Mouse (Mus musculus): ENCODE results near the gene Ptpn3. TPM values are rescaled to one million over a fixed set of nuclear protein-coding genes. Genes with fewer than 3 reads are reported as not detected.

Gene Ptpn3
- polyA plus RNA-seq, 1 experiment = 1.1 TPM

- 89% methylated on average over 7 of the region's 7 CpGs for WGBS
- DNase-seq (ENCODE audit: low read depth in 1 of 2, low spot score in 2 of 2) = no peak
These were observed 71.3 kb downstream of the Ptpn3 start for GRCm38 (mm10) chr4:57230341-57230740.

GRCm38 (mm10) chr4:57228601-57229520, 72.8 kb downstream of the Ptpn3 start:
- no peak for TF ChIP-seq CTCF (IDR thresholded peaks at IDR 0.05; ENCODE audit: extremely low read depth, insufficient read depth, insufficient read length, insufficient replicate concordance)
- Histone ChIP-seq H3K36me3 (ENCODE audit: control insufficient read depth, insufficient read depth, low read length) (no peaks in the 10 kb centered on the region), H3K4me1 (ENCODE audit: control insufficient read depth, insufficient read depth, insufficient read length) (no peaks in the 10 kb centered on the region), H3K4me3 (ENCODE audit: extremely low read depth, insufficient read depth, insufficient read length) (no peak overlapping the region), H3K27me3 (ENCODE audit: control insufficient read depth, insufficient read depth, low read length) (no peaks in the 10 kb centered on the region), H3K27ac (ENCODE audit: insufficient read depth, low read length) (no peak overlapping the region)
- DNase-seq (ENCODE audit: low read depth in 1 of 2, low spot score in 2 of 2) = no peak
- 80% methylated on average over 18 of the region's 18 CpGs for WGBS

More at GRCm38 (mm10) chr4:57230341-57230740, 71.3 kb downstream of the Ptpn3 start:
- no peak overlapping the region for H3K27ac ChIP-seq (ENCODE audit: insufficient read depth, low read length)
- no peaks in the 10 kb centered on the region for H3K36me3 ChIP-seq (ENCODE audit: control insufficient read depth, insufficient read depth, low read length)
- H3K4me3 ChIP-seq (ENCODE audit: extremely low read depth, insufficient read depth, insufficient read length) = no peak overlapping the region
- no peaks in the 10 kb centered on the region for H3K4me1 ChIP-seq (ENCODE audit: control insufficient read depth, insufficient read depth, insufficient read length)
- TF ChIP-seq CTCF (IDR thresholded peaks at IDR 0.05; ENCODE audit: extremely low read depth, insufficient read depth, insufficient read length, insufficient replicate concordance) (no peak), POLR2A (IDR thresholded peaks at IDR 0.05; ENCODE audit: low read depth, low read length) (no peak)
- H3K27me3 ChIP-seq (ENCODE audit: control insufficient read depth, insufficient read depth, low read length) = no peaks in the 10 kb centered on the region

GRCm38 (mm10) chr4:57224776-57225175, 76.9 kb downstream of the Ptpn3 start:
- Histone ChIP-seq H3K36me3 (ENCODE audit: control insufficient read depth, insufficient read depth, low read length) (no peaks in the 10 kb centered on the region), H3K4me1 (ENCODE audit: control insufficient read depth, insufficient read depth, insufficient read length) (no peaks in the 10 kb centered on the region), H3K4me3 (ENCODE audit: extremely low read depth, insufficient read depth, insufficient read length) (no peak overlapping the region), H3K27me3 (ENCODE audit: control insufficient read depth, insufficient read depth, low read length) (no peaks in the 10 kb centered on the region), H3K27ac (ENCODE audit: insufficient read depth, low read length) (no peak overlapping the region)
- no peak for DNase-seq (ENCODE audit: low read depth in 1 of 2, low spot score in 2 of 2)
- TF ChIP-seq POLR2A (IDR thresholded peaks at IDR 0.05; ENCODE audit: low read depth, low read length) (no peak), CTCF (IDR thresholded peaks at IDR 0.05; ENCODE audit: extremely low read depth, insufficient read depth, insufficient read length, insufficient replicate concordance) (no peak)
- 100% methylated on average over 2 of the region's 2 CpGs for WGBS

GRCm38 (mm10) chr4:57217746-57218145, 83.9 kb downstream of the Ptpn3 start:
- TF ChIP-seq CTCF (IDR thresholded peaks at IDR 0.05; ENCODE audit: extremely low read depth, insufficient read depth, insufficient read length, insufficient replicate concordance) (no peak), POLR2A (IDR thresholded peaks at IDR 0.05; ENCODE audit: low read depth, low read length) (no peak)
- no peaks in the 10 kb centered on the region for H3K4me1 ChIP-seq (ENCODE audit: control insufficient read depth, insufficient read depth, insufficient read length)
- no peak overlapping the region for H3K4me3 ChIP-seq (ENCODE audit: extremely low read depth, insufficient read depth, insufficient read length)
- WGBS = 79% methylated on average over 9 of the region's 9 CpGs
- H3K27me3 ChIP-seq (ENCODE audit: control insufficient read depth, insufficient read depth, low read length) = no peaks in the 10 kb centered on the region
- H3K27ac ChIP-seq (ENCODE audit: insufficient read depth, low read length) = no peak overlapping the region
- no peak for DNase-seq (ENCODE audit: low read depth in 1 of 2, low spot score in 2 of 2)
- H3K36me3 ChIP-seq (ENCODE audit: control insufficient read depth, insufficient read depth, low read length) = no peaks in the 10 kb centered on the region

GRCm38 (mm10) chr4:57216535-57216934, 85.1 kb downstream of the Ptpn3 start:
- Histone ChIP-seq H3K4me3 (ENCODE audit: extremely low read depth, insufficient read depth, insufficient read length) (no peak overlapping the region), H3K27me3 (ENCODE audit: control insufficient read depth, insufficient read depth, low read length) (no peaks in the 10 kb centered on the region), H3K4me1 (ENCODE audit: control insufficient read depth, insufficient read depth, insufficient read length) (no peaks in the 10 kb centered on the region), H3K27ac (ENCODE audit: insufficient read depth, low read length) (no peak overlapping the region), H3K36me3 (ENCODE audit: control insufficient read depth, insufficient read depth, low read length) (no peaks in the 10 kb centered on the region)
- WGBS = 92% methylated on average over 4 of the region's 4 CpGs
- no peak for DNase-seq (ENCODE audit: low read depth in 1 of 2, low spot score in 2 of 2)
- TF ChIP-seq POLR2A (IDR thresholded peaks at IDR 0.05; ENCODE audit: low read depth, low read length) (no peak), CTCF (IDR thresholded peaks at IDR 0.05; ENCODE audit: extremely low read depth, insufficient read depth, insufficient read length, insufficient replicate concordance) (no peak)

- Histone ChIP-seq H3K4me3 (ENCODE audit: extremely low read depth, insufficient read depth, insufficient read length) (no peak overlapping the region), H3K36me3 (ENCODE audit: control insufficient read depth, insufficient read depth, low read length) (no peaks in the 10 kb centered on the region), H3K27me3 (ENCODE audit: control insufficient read depth, insufficient read depth, low read length) (no peaks in the 10 kb centered on the region), H3K4me1 (ENCODE audit: control insufficient read depth, insufficient read depth, insufficient read length) (no peaks in the 10 kb centered on the region), H3K27ac (ENCODE audit: insufficient read depth, low read length) (no peak overlapping the region)
- 86% methylated on average over 9 of the region's 9 CpGs for WGBS
- TF ChIP-seq CTCF (IDR thresholded peaks at IDR 0.05; ENCODE audit: extremely low read depth, insufficient read depth, insufficient read length, insufficient replicate concordance) (no peak), POLR2A (IDR thresholded peaks at IDR 0.05; ENCODE audit: low read depth, low read length) (no peak)
- no peak for DNase-seq (ENCODE audit: low read depth in 1 of 2, low spot score in 2 of 2)
These were observed 86.8 kb downstream of the Ptpn3 start for GRCm38 (mm10) chr4:57214852-57215251.

GRCm38 (mm10) chr4:57214114-57214513, 87.5 kb downstream of the Ptpn3 start:
- no peak for TF ChIP-seq CTCF (IDR thresholded peaks at IDR 0.05; ENCODE audit: extremely low read depth, insufficient read depth, insufficient read length, insufficient replicate concordance)
- TF ChIP-seq POLR2A (IDR thresholded peaks at IDR 0.05; ENCODE audit: low read depth, low read length) = no peak
- Histone ChIP-seq H3K36me3 (ENCODE audit: control insufficient read depth, insufficient read depth, low read length) (no peaks in the 10 kb centered on the region), H3K4me3 (ENCODE audit: extremely low read depth, insufficient read depth, insufficient read length) (no peak overlapping the region), H3K4me1 (ENCODE audit: control insufficient read depth, insufficient read depth, insufficient read length) (no peaks in the 10 kb centered on the region), H3K27ac (ENCODE audit: insufficient read depth, low read length) (no peak overlapping the region), H3K27me3 (ENCODE audit: control insufficient read depth, insufficient read depth, low read length) (no peaks in the 10 kb centered on the region)
- DNase-seq (ENCODE audit: low read depth in 1 of 2, low spot score in 2 of 2) = no peak
- 85% methylated on average over 3 of the region's 3 CpGs for WGBS

All from spleen, adult 2 months (tissue).